Mouse (Mus musculus) E14TG2a.4 (cell line): ENCODE data around the gene Snapc5.

Experiments used
- CTCF ChIP-seq: conservative IDR thresholded peaks from 2 replicates; pipeline ENCODE4 v1.5.1; 2014; ENCODE audit warnings: low read length
- POU5F1 ChIP-seq: IDR thresholded peaks from 2 replicates; pipeline ENCODE4 v1.6.1; 2014; ENCODE audit warnings: low read length, borderline replicate concordance

GRCm38 (mm10) chr9:64231171-64231570, 52.1 kb downstream of the Snapc5 start:
- TF ChIP-seq CTCF (no peak), POU5F1 (no peak)
